Mouse (Mus musculus): ENCODE measurements around the gene Tmbim1. TPM values are rescaled to one million over a fixed set of nuclear protein-coding genes. Genes with fewer than 3 reads are reported as not detected.
"Not testable (repeated sequence)": the region's sequence is repeated elsewhere in the genome, so short reads cannot be mapped to it uniquely, and the experiment has no call there.

Gene Tmbim1
- 17.5 and 18.6 TPM in 2 replicates for polyA plus RNA-seq (2016; fragmentation: Nextera tagmentation; extraction: Ambion mirVana)

- Histone ChIP-seq H3K4me3 (peak within 1 kb of the TSS; percentile 71), H3K4me2 (peak within 1 kb of the TSS; percentile 95), H3K27me3 (replicated peaks) (no peaks in the 10 kb centered on the region), H3K36me3 (no peaks in the 10 kb centered on the region), H3K27ac (no peak within 1 kb of the TSS), H3K9me3 (replicated peaks) (no peaks in the 10 kb centered on the region), H3K4me1 (peaks cover 65% of the 10 kb centered on the region), H3K9ac (peak within 1 kb of the TSS; percentile 87)
- no peak for ATAC-seq
- WGBS (ENCODE audit: insufficient replicate concordance) = 88% methylated on average over 2 of the region's 2 CpGs
Observed at GRCm38 (mm10) chr1:74305522-74305921, at the start of gene Tmbim1. TSS of gene Tmbim1 (minus strand) at chr1:74305622.

GRCm38 (mm10) chr1:74353453-74354229, 48.2 kb upstream of the Tmbim1 start:
- H3K9ac ChIP-seq = no peak overlapping the region
- no peaks in the 10 kb centered on the region for H3K9me3 ChIP-seq (replicated peaks)
- H3K27ac ChIP-seq = no peak overlapping the region
- no peaks in the 10 kb centered on the region; the same call in 1 of the 2 replicates for H3K36me3 ChIP-seq
- no peak overlapping the region for H3K4me3 ChIP-seq
- no peaks in the 10 kb centered on the region for H3K27me3 ChIP-seq (replicated peaks)
- H3K4me1 ChIP-seq = no peaks in the 10 kb centered on the region
- no peak for ATAC-seq
- no peak overlapping the region for H3K4me2 ChIP-seq
- 69% methylated on average over 9 of the region's 9 CpGs for WGBS (ENCODE audit: insufficient replicate concordance)

GRCm38 (mm10) chr1:74352532-74353096, 47.2 kb upstream of the Tmbim1 start:
- no peak for ATAC-seq
- H3K9me3 ChIP-seq (replicated peaks) = no peaks in the 10 kb centered on the region
- H3K4me1 ChIP-seq = no peaks in the 10 kb centered on the region
- no peak overlapping the region for H3K4me3 ChIP-seq
- WGBS (ENCODE audit: insufficient replicate concordance) = 65% methylated on average over 5 of the region's 5 CpGs
- H3K27me3 ChIP-seq (replicated peaks) = no peaks in the 10 kb centered on the region
- H3K9ac ChIP-seq = no peak overlapping the region
- H3K4me2 ChIP-seq = no peak overlapping the region
- H3K36me3 ChIP-seq = no peaks in the 10 kb centered on the region; the same call in 1 of the 2 replicates
- no peak overlapping the region for H3K27ac ChIP-seq

- Histone ChIP-seq H3K27me3 (replicated peaks) (no peaks in the 10 kb centered on the region), H3K4me2 (no peak overlapping the region), H3K9ac (no peak overlapping the region), H3K9me3 (replicated peaks) (no peaks in the 10 kb centered on the region), H3K4me3 (no peak overlapping the region), H3K27ac (no peak overlapping the region), H3K36me3 (no peaks in the 10 kb centered on the region; the same call in 1 of the 2 replicates), H3K4me1 (no peaks in the 10 kb centered on the region)
- 71% methylated on average over 13 of the region's 13 CpGs for WGBS (ENCODE audit: insufficient replicate concordance)
- no peak for ATAC-seq
Observed at GRCm38 (mm10) chr1:74351185-74351769, 45.9 kb upstream of the Tmbim1 start.

GRCm38 (mm10) chr1:74344163-74344916, 38.9 kb upstream of the Tmbim1 start:
- WGBS (ENCODE audit: insufficient replicate concordance) = 75% methylated on average over 11 of the region's 11 CpGs
- ATAC-seq = no peak
- Histone ChIP-seq H3K36me3 (no peaks in the 10 kb centered on the region; the same call in 1 of the 2 replicates), H3K27ac (no peak overlapping the region), H3K9ac (no peak overlapping the region), H3K4me3 (no peak overlapping the region), H3K27me3 (replicated peaks) (no peaks in the 10 kb centered on the region), H3K4me2 (no peak overlapping the region), H3K9me3 (replicated peaks) (no peaks in the 10 kb centered on the region), H3K4me1 (peaks cover 13% of the 10 kb centered on the region; the same call in 1 of the 2 replicates)

GRCm38 (mm10) chr1:74343161-74343560, 37.7 kb upstream of the Tmbim1 start:
- 61% methylated on average over 5 of the region's 5 CpGs for WGBS (ENCODE audit: insufficient replicate concordance)
- Histone ChIP-seq H3K4me3 (no peak overlapping the region), H3K9me3 (replicated peaks) (no peaks in the 10 kb centered on the region), H3K27ac (no peak overlapping the region), H3K4me1 (peaks cover 13% of the 10 kb centered on the region; the same call in 1 of the 2 replicates), H3K4me2 (no peak overlapping the region), H3K36me3 (no peaks in the 10 kb centered on the region), H3K27me3 (replicated peaks) (no peaks in the 10 kb centered on the region), H3K9ac (no peak overlapping the region)
- ATAC-seq = no peak

- Histone ChIP-seq H3K9me3 (replicated peaks) (no peaks in the 10 kb centered on the region), H3K4me2 (no peak overlapping the region), H3K4me3 (no peak overlapping the region), H3K9ac (no peak overlapping the region), H3K27me3 (replicated peaks) (no peaks in the 10 kb centered on the region), H3K4me1 (peaks cover 13% of the 10 kb centered on the region; the same call in 1 of the 2 replicates), H3K27ac (no peak overlapping the region), H3K36me3 (no peaks in the 10 kb centered on the region)
- ATAC-seq = no peak
- WGBS (ENCODE audit: insufficient replicate concordance) = 91% methylated on average over 1 of the region's 1 CpGs
Observed at GRCm38 (mm10) chr1:74342308-74342707, 36.9 kb upstream of the Tmbim1 start.

GRCm38 (mm10) chr1:74341898-74342297, 36.5 kb upstream of the Tmbim1 start:
- no peak overlapping the region for H3K27ac ChIP-seq
- no peak overlapping the region for H3K4me2 ChIP-seq
- peaks cover 13% of the 10 kb centered on the region; the same call in 1 of the 2 replicates for H3K4me1 ChIP-seq
- no peak overlapping the region for H3K4me3 ChIP-seq
- WGBS (ENCODE audit: insufficient replicate concordance) = 67% methylated on average over 7 of the region's 7 CpGs
- H3K36me3 ChIP-seq = no peaks in the 10 kb centered on the region
- H3K27me3 ChIP-seq (replicated peaks) = no peaks in the 10 kb centered on the region
- no peaks in the 10 kb centered on the region for H3K9me3 ChIP-seq (replicated peaks)
- no peak overlapping the region for H3K9ac ChIP-seq
- no peak for ATAC-seq

GRCm38 (mm10) chr1:74340992-74341391, 35.6 kb upstream of the Tmbim1 start:
- not testable (repeated sequence) for H3K27me3 ChIP-seq (replicated peaks); H3K27ac ChIP-seq; H3K4me3 ChIP-seq; H3K4me2 ChIP-seq; H3K9me3 ChIP-seq (replicated peaks); ATAC-seq; H3K36me3 ChIP-seq; H3K9ac ChIP-seq
- H3K4me1 ChIP-seq = peaks cover 13% of the 10 kb centered on the region; the same call in 1 of the 2 replicates
- 85% methylated on average over 4 of the region's 4 CpGs for WGBS (ENCODE audit: insufficient replicate concordance)

GRCm38 (mm10) chr1:74340361-74340764, 34.9 kb upstream of the Tmbim1 start:
- Histone ChIP-seq H3K4me3 (no peak overlapping the region), H3K27me3 (replicated peaks) (no peaks in the 10 kb centered on the region), H3K4me1 (peaks cover 13% of the 10 kb centered on the region; the same call in 1 of the 2 replicates), H3K9ac (no peak overlapping the region), H3K27ac (no peak overlapping the region), H3K9me3 (replicated peaks) (no peaks in the 10 kb centered on the region), H3K36me3 (no peaks in the 10 kb centered on the region), H3K4me2 (no peak overlapping the region)
- 86% methylated on average over 6 of the region's 6 CpGs for WGBS (ENCODE audit: insufficient replicate concordance)
- ATAC-seq = peak; percentile 19; the same call in 1 of the 2 replicates

- Histone ChIP-seq H3K4me2 (no peak overlapping the region), H3K9me3 (replicated peaks) (no peaks in the 10 kb centered on the region), H3K4me1 (peaks cover 13% of the 10 kb centered on the region; the same call in 1 of the 2 replicates), H3K27me3 (replicated peaks) (no peaks in the 10 kb centered on the region), H3K4me3 (no peak overlapping the region), H3K36me3 (no peaks in the 10 kb centered on the region), H3K27ac (no peak overlapping the region), H3K9ac (no peak overlapping the region)
- 83% methylated on average over 9 of the region's 9 CpGs for WGBS (ENCODE audit: insufficient replicate concordance)
- ATAC-seq = no peak
Observed at GRCm38 (mm10) chr1:74339917-74340316, 34.5 kb upstream of the Tmbim1 start.

Measured in liver, embryonic 12.5 days (tissue).